Mouse (Mus musculus): ENCODE measurements at regions not wholly inside any gene's neighbourhood (a gene's known extent, or its start where the extent isn't known, plus 50 kb on each side); places are given as distances from the start of the nearest gene placed in this dataset.

DNA sequence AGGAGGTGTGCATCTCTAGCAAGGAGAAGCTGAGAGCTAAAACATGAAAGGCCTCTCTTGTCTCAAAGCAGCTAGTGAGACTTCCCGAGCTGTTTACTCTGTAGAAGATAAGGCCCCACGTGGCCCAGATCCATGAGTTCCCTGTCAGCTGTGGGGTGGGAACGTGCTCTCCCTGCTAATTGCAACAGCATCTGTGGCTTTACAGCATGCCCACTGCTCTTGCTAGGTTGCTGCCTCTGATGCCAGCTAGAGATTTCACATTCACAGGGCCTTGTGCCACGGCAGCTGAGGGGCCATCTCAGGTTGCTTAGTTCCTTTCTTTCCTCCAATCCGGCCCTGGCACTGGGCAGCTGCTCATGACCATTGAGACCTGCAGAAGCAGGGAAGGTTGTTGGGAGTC is 288.2 kb upstream of the Myt1l start:
- no peak for TF ChIP-seq CTCF (IDR thresholded peaks at IDR 0.05; ENCODE audit: extremely low read depth, insufficient read depth, insufficient read length, insufficient replicate concordance)
- no peak for TF ChIP-seq POLR2A (IDR thresholded peaks at IDR 0.05; ENCODE audit: low read depth, low read length)

Data from spleen, adult 2 months (tissue).